Mouse (Mus musculus): ENCODE data around the gene Tenm2.

The Tenm2 gene

DNA sequence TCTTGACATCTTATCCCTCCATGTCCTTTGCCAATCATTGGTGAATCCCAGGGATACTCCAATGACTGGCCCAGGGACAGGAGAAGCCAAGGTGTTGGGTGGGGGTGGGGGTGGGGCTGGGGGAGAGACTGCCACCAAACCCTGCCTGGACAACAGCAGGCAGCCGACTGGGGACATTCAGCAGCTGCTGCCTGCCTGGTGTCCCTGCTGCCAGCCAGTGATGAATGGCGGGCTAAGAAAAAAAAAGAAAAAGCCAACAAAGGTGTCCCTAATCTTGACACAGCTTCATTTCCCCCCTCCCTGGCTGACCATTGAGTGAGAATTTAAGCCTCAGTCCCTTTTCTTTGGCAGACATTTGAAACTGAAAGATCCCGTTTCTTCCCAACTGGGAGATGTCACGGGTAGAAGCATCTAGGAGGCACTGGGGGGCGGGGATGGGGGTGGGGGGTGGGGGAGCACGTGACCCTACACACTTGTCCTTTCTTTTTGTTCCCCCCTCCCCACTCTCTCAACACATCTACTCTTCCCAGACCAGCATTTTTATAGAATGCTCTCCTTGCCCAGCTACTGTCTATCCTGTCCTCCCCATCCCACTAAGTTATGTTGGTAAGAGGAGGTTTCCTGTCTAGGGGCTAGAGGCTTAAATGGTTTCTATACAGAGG is 1263.4 kb downstream of the Tenm2 start:
- Histone ChIP-seq H3K27me3 (ENCODE audit: control insufficient read depth, insufficient read depth, low read length, poor library complexity, severe bottlenecking) (no peaks in the 10 kb centered on the region), H3K36me3 (ENCODE audit: control insufficient read depth, insufficient read depth, low read length, poor library complexity, severe bottlenecking) (no peaks in the 10 kb centered on the region)
- no peak for DNase-seq (ENCODE audit: low read depth, low spot score)

- Histone ChIP-seq H3K27me3 (ENCODE audit: control insufficient read depth, insufficient read depth, low read length, poor library complexity, severe bottlenecking) (no peaks in the 10 kb centered on the region), H3K36me3 (ENCODE audit: control insufficient read depth, insufficient read depth, low read length, poor library complexity, severe bottlenecking) (no peaks in the 10 kb centered on the region)
- no peak for DNase-seq (ENCODE audit: low read depth, low spot score)
Observed at GRCm38 (mm10) chr11:35970806-35971705, 1264.7 kb downstream of the Tenm2 start.

DNA sequence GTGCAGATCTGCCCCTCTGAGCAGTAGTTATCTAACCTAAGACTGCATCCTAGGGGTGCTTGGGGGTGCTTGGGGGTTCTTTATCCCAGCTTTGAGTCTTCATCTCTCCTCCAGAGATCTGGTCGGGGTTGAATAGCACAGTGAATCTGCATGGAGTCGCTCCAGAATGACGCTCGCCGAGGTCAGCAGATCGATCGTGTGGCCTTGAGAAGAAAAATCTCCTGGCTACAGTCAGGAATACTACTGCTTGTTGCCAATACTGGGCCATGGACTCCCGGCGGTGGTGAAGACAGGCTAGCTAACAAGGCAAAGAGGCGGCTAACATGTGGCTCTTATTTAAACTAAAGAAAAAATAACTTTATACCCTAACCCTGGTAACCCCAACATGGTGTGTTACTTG is 1267.5 kb downstream of the Tenm2 start:
- Histone ChIP-seq H3K27me3 (ENCODE audit: control insufficient read depth, insufficient read depth, low read length, poor library complexity, severe bottlenecking) (no peaks in the 10 kb centered on the region), H3K36me3 (ENCODE audit: control insufficient read depth, insufficient read depth, low read length, poor library complexity, severe bottlenecking) (no peaks in the 10 kb centered on the region)
- DNase-seq (ENCODE audit: low read depth, low spot score), result no peak

DNA sequence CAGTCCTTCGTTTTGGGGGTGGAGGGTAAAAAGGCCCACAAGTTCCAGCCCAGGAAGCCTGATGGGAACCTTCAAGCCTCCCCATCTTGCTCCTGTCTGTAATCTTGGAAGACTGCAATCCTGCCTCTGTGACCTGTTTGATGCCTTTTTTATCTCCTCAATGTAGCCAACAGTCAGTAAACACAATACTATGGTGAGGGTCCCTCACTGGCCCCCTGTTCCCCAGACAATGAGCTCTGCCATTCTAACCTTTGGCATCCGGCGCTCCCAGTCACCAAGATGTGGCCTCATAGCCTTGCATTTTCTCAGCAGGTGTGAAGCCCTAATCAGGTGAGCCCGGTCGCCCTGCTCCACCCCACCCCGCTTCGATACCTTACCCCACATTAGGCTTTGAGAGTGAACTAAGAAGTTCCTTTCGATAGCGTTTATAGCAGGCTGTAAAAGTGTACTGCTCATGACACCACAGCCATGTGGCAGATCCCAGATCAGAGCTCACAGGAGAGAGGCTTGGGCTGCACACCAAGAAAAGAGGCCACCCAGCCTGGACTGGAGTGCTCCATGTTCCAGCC is 1271.7 kb downstream of the Tenm2 start:
- Histone ChIP-seq H3K36me3 (ENCODE audit: control insufficient read depth, insufficient read depth, low read length, poor library complexity, severe bottlenecking) (no peaks in the 10 kb centered on the region), H3K27me3 (ENCODE audit: control insufficient read depth, insufficient read depth, low read length, poor library complexity, severe bottlenecking) (no peaks in the 10 kb centered on the region)
- DNase-seq (ENCODE audit: low read depth, low spot score), result no peak

- DNase-seq (ENCODE audit: low read depth, low spot score), result no peak
- H3K27me3 ChIP-seq (ENCODE audit: control insufficient read depth, insufficient read depth, low read length, poor library complexity, severe bottlenecking), result no peaks in the 10 kb centered on the region
- H3K36me3 ChIP-seq (ENCODE audit: control insufficient read depth, insufficient read depth, low read length, poor library complexity, severe bottlenecking), result no peaks in the 10 kb centered on the region
Observed at GRCm38 (mm10) chr11:35963554-35963953, 1272.2 kb downstream of the Tenm2 start.

- no peaks in the 10 kb centered on the region for H3K36me3 ChIP-seq (ENCODE audit: control insufficient read depth, insufficient read depth, low read length, poor library complexity, severe bottlenecking)
- H3K27me3 ChIP-seq (ENCODE audit: control insufficient read depth, insufficient read depth, low read length, poor library complexity, severe bottlenecking), result no peaks in the 10 kb centered on the region
- no peak for DNase-seq (ENCODE audit: low read depth, low spot score)
Observed at GRCm38 (mm10) chr11:35962431-35962830, 1273.3 kb downstream of the Tenm2 start.

DNA sequence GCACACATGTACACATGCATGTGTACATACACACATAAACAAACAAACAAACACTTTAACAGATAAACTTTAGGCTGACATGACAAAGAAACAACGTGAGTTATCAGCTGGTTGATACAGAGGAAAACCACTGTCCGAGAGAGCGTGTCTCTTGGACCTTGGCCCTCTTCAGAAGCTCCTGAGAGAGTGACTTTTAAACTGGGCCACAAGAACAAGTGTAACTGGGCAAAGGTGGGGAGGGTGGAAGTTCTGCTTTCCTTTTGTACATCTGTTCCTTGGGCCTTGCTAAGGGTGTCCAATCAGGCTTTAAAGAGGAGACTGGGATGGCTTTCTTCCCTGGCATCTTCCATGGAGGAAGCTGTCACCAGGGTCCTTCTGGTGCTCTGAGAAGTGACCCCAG is 1276.5 kb downstream of the Tenm2 start:
- H3K36me3 ChIP-seq (ENCODE audit: control insufficient read depth, insufficient read depth, low read length, poor library complexity, severe bottlenecking), result no peaks in the 10 kb centered on the region
- no peak for DNase-seq (ENCODE audit: low read depth, low spot score)
- H3K27me3 ChIP-seq (ENCODE audit: control insufficient read depth, insufficient read depth, low read length, poor library complexity, severe bottlenecking), result no peaks in the 10 kb centered on the region
